Mouse (Mus musculus): ENCODE measurements at regions not wholly inside any gene's neighbourhood (a gene's known extent, or its start where the extent isn't known, plus 50 kb on each side); places are given as distances from the start of the nearest gene placed in this dataset.
"Not testable (repeated sequence)": the region's sequence is repeated elsewhere in the genome, so short reads cannot be mapped to it uniquely, and the experiment has no call there.

GRCm38 (mm10) chr3:96374343-96374624 is 77.8 kb downstream of the BC107364 start:
- ATAC-seq (replicated peaks in 1 of 2; ENCODE audit: insufficient read depth in 1 of 2, low FRiP score in 2 of 2, low TSS enrichment in 1 of 2, low read depth in 1 of 2, poor library complexity in 2 of 2, severe bottlenecking in 2 of 2): not testable (repeated sequence)

GRCm38 (mm10) chr3:96373600-96374342 is 78.3 kb downstream of the BC107364 start:
- ATAC-seq (replicated peaks in 1 of 2; ENCODE audit: insufficient read depth in 1 of 2, low FRiP score in 2 of 2, low TSS enrichment in 1 of 2, low read depth in 1 of 2, poor library complexity in 2 of 2, severe bottlenecking in 2 of 2): 0 out of 4 replicates have a peak, but pooled peaks of 1 of the 2 experiments have one; percentile 22

- not testable (repeated sequence) for ATAC-seq (replicated peaks in 1 of 2; ENCODE audit: insufficient read depth in 1 of 2, low FRiP score in 2 of 2, low TSS enrichment in 1 of 2, low read depth in 1 of 2, poor library complexity in 2 of 2, severe bottlenecking in 2 of 2)
Observed at GRCm38 (mm10) chr3:96362581-96362980, 68.8 kb upstream of the Fcgr1 start.

- ATAC-seq (replicated peaks in 1 of 2; ENCODE audit: insufficient read depth in 1 of 2, low FRiP score in 2 of 2, low TSS enrichment in 1 of 2, low read depth in 1 of 2, poor library complexity in 2 of 2, severe bottlenecking in 2 of 2): no peak
Observed at GRCm38 (mm10) chr3:96360816-96361215, 67.0 kb upstream of the Fcgr1 start.

GRCm38 (mm10) chr3:96360214-96360536 is 66.4 kb upstream of the Fcgr1 start:
- ATAC-seq (replicated peaks in 1 of 2; ENCODE audit: insufficient read depth in 1 of 2, low FRiP score in 2 of 2, low TSS enrichment in 1 of 2, low read depth in 1 of 2, poor library complexity in 2 of 2, severe bottlenecking in 2 of 2): not testable (repeated sequence)

- ATAC-seq (replicated peaks in 1 of 2; ENCODE audit: insufficient read depth in 1 of 2, low FRiP score in 2 of 2, low TSS enrichment in 1 of 2, low read depth in 1 of 2, poor library complexity in 2 of 2, severe bottlenecking in 2 of 2): not testable (repeated sequence)
Observed at GRCm38 (mm10) chr3:96359507-96360213, 65.9 kb upstream of the Fcgr1 start.

- not testable (repeated sequence) for ATAC-seq (replicated peaks in 1 of 2; ENCODE audit: insufficient read depth in 1 of 2, low FRiP score in 2 of 2, low TSS enrichment in 1 of 2, low read depth in 1 of 2, poor library complexity in 2 of 2, severe bottlenecking in 2 of 2)
Observed at GRCm38 (mm10) chr3:96351623-96352022, 57.9 kb upstream of the Fcgr1 start.

GRCm38 (mm10) chr3:96350985-96351384 is 57.2 kb upstream of the Fcgr1 start:
- not testable (repeated sequence) for ATAC-seq (replicated peaks in 1 of 2; ENCODE audit: insufficient read depth in 1 of 2, low FRiP score in 2 of 2, low TSS enrichment in 1 of 2, low read depth in 1 of 2, poor library complexity in 2 of 2, severe bottlenecking in 2 of 2)

- ATAC-seq (replicated peaks in 1 of 2; ENCODE audit: insufficient read depth in 1 of 2, low FRiP score in 2 of 2, low TSS enrichment in 1 of 2, low read depth in 1 of 2, poor library complexity in 2 of 2, severe bottlenecking in 2 of 2): not testable (repeated sequence)
Observed at GRCm38 (mm10) chr3:96346543-96346942, 52.8 kb upstream of the Fcgr1 start.

GRCm38 (mm10) chr3:96343471-96344120 is 49.8 kb upstream of the Fcgr1 start:
- no peak for ATAC-seq (replicated peaks in 1 of 2; ENCODE audit: insufficient read depth in 1 of 2, low FRiP score in 2 of 2, low TSS enrichment in 1 of 2, low read depth in 1 of 2, poor library complexity in 2 of 2, severe bottlenecking in 2 of 2)

Measured in hematopoietic stem cell, adult 5-6 weeks (primary cell).